Mouse (Mus musculus): ENCODE data around the gene Vipas39.
"Not testable (repeated sequence)": the region's sequence is repeated elsewhere in the genome, so short reads cannot be mapped to it uniquely, and the experiment has no call there.

The Vipas39 gene

GRCm38 (mm10) chr12:87266827-87267603, 959 bp upstream of the Vipas39 start:
- DNase-seq (ENCODE audit: inconsistent ontology term), result no peak

- DNase-seq (ENCODE audit: inconsistent ontology term), result no peak
Measured at GRCm38 (mm10) chr12:87265444-87265843, 612 bp downstream of the Vipas39 start.

GRCm38 (mm10) chr12:87260562-87260961, 5.5 kb downstream of the Vipas39 start:
- no peak for DNase-seq (ENCODE audit: inconsistent ontology term)

GRCm38 (mm10) chr12:87256629-87257028, 9.4 kb downstream of the Vipas39 start:
- DNase-seq (ENCODE audit: inconsistent ontology term), result no peak

- DNase-seq (ENCODE audit: inconsistent ontology term), result no peak
Measured at GRCm38 (mm10) chr12:87253878-87254277, 12.2 kb downstream of the Vipas39 start.

- no peak for DNase-seq (ENCODE audit: inconsistent ontology term)
Measured at GRCm38 (mm10) chr12:87250161-87250560, 15.9 kb downstream of the Vipas39 start.

GRCm38 (mm10) chr12:87238632-87239031, 27.4 kb downstream of the Vipas39 start, which contains the start of gene Noxred1:
TSS of gene Noxred1 (minus strand) at chr12:87238732.
- DNase-seq (ENCODE audit: inconsistent ontology term), result no peak

- no peak for DNase-seq (ENCODE audit: inconsistent ontology term)
Measured at GRCm38 (mm10) chr12:87236882-87237483, 29.1 kb downstream of the Vipas39 start.

GRCm38 (mm10) chr12:87230379-87230895, 35.6 kb downstream of the Vipas39 start:
- no peak for DNase-seq (ENCODE audit: inconsistent ontology term)

- DNase-seq (ENCODE audit: inconsistent ontology term), result no peak
Measured at GRCm38 (mm10) chr12:87229633-87230032, 36.4 kb downstream of the Vipas39 start.

GRCm38 (mm10) chr12:87226801-87227200, 39.3 kb downstream of the Vipas39 start:
- no peak for DNase-seq (ENCODE audit: inconsistent ontology term)

- DNase-seq (ENCODE audit: inconsistent ontology term), result no peak
Measured at GRCm38 (mm10) chr12:87224950-87225349, 41.1 kb downstream of the Vipas39 start.

- DNase-seq (ENCODE audit: inconsistent ontology term), result peak; percentile 9
Measured at GRCm38 (mm10) chr12:87219362-87219761, 46.7 kb downstream of the Vipas39 start.

- no peak for DNase-seq (ENCODE audit: inconsistent ontology term)
Measured at GRCm38 (mm10) chr12:87217596-87217995, 48.5 kb downstream of the Vipas39 start.

GRCm38 (mm10) chr12:87216053-87216452, 50.0 kb downstream of the Vipas39 start:
- DNase-seq (ENCODE audit: inconsistent ontology term), result no peak

GRCm38 (mm10) chr12:87212844-87213606, 53.0 kb downstream of the Vipas39 start:
- no peak for DNase-seq (ENCODE audit: inconsistent ontology term)

- not testable (repeated sequence) for DNase-seq (ENCODE audit: inconsistent ontology term)
Measured at GRCm38 (mm10) chr12:87205789-87206188, 60.3 kb downstream of the Vipas39 start.

GRCm38 (mm10) chr12:87201694-87202093, 64.4 kb downstream of the Vipas39 start:
- DNase-seq (ENCODE audit: inconsistent ontology term), result no peak

GRCm38 (mm10) chr12:87199973-87200586, 66.0 kb downstream of the Vipas39 start, which contains the start of gene Tmed8:
TSS of gene Tmed8 (minus strand) at chr12:87200454.
- peak; percentile 81 for DNase-seq (ENCODE audit: inconsistent ontology term)

- DNase-seq (ENCODE audit: inconsistent ontology term), result peak; percentile 56
Measured at GRCm38 (mm10) chr12:87199206-87199972, 66.7 kb downstream of the Vipas39 start, which contains the start of gene Samd15. TSS of gene Samd15 (plus strand) at chr12:87199723.

GRCm38 (mm10) chr12:87198792-87199191, 67.3 kb downstream of the Vipas39 start:
- no peak for DNase-seq (ENCODE audit: inconsistent ontology term)
